Mouse (Mus musculus) MEL (cell line): ENCODE results near the gene Acacb.

ENCODE experiments used
- CHD2 ChIP-seq: IDR thresholded peaks from 2 replicates; pipeline ENCODE4 v1.6.1; 2011; ENCODE audit warnings: low read length, improper control_type of control experiment
- EP300 ChIP-seq, 2 experiments: IDR thresholded peaks; 2 replicates each; pipeline ENCODE4 v1.6.1; 2011; ENCODE audit warnings: improper control_type of control experiment in 2 of 2, low read length in 2 of 2, low read depth in 1 of 2, mild to moderate bottlenecking in 1 of 2
- KAT2A ChIP-seq: conservative IDR thresholded peaks from 2 replicates; pipeline ENCODE4 v1.6.1; 2012; ENCODE audit warnings: low read depth, low read length, improper control_type of control experiment, inconsistent platforms
- MAX ChIP-seq: IDR thresholded peaks from 2 replicates; pipeline ENCODE4 v1.6.1; 2011; ENCODE audit warnings: low read length, improper control_type of control experiment
- MEF2A ChIP-seq: IDR thresholded peaks from 2 replicates; pipeline ENCODE4 v1.6.1; 2014; ENCODE audit warnings: low read depth, mild to moderate bottlenecking, inconsistent platforms, low read length, improper control_type of control experiment; ENCODE audit not compliant: poor library complexity, insufficient replicate concordance, severe bottlenecking; ENCODE audit errors: extremely low read depth
- POLR2A ChIP-seq, 2 experiments: IDR thresholded peaks; 2 replicates each; pipeline ENCODE4 v1.6.1; 2011 to 2012; ENCODE audit warnings: low read length in 2 of 2, mild to moderate bottlenecking in 2 of 2, control low read depth in 1 of 2, improper control_type of control experiment in 1 of 2, low read depth in 1 of 2, moderate library complexity in 1 of 2; ENCODE audit not compliant: control insufficient read depth in 1 of 2, insufficient read depth in 1 of 2, poor library complexity in 1 of 2
- RAD21 ChIP-seq: IDR thresholded peaks from 2 replicates; pipeline ENCODE4 v1.6.1; 2011; ENCODE audit warnings: mild to moderate bottlenecking, low read depth, low read length, improper control_type of control experiment
- TBP ChIP-seq: IDR thresholded peaks from 2 replicates; pipeline ENCODE4 v1.8.0; 2011; ENCODE audit warnings: low read depth, low read length, improper control_type of control experiment

GRCm38 (mm10) chr5:114183493-114183892, 37.2 kb downstream of the Acacb start:
- TF ChIP-seq POLR2A (IDR thresholded peaks at IDR 0.05; ENCODE audit: control insufficient read depth in 1 of 2, insufficient read depth in 1 of 2, low read depth in 1 of 2, low read length in 2 of 2, poor library complexity in 1 of 2) (no peak), CHD2 (no peak), MEF2A (no peak), MAX (no peak), EP300 (IDR thresholded peaks at IDR 0.05; ENCODE audit: low read depth in 1 of 2, low read length in 2 of 2) (no peak), KAT2A (no peak), RAD21 (no peak), TBP (no peak)
